Mouse (Mus musculus): ENCODE measurements around the gene Noto. TPM values are rescaled to one million over a fixed set of nuclear protein-coding genes. Genes with fewer than 3 reads are reported as not detected.

The Noto gene
- polyA plus RNA-seq, 1 experiment from 2014 or later: not detected

DNA sequence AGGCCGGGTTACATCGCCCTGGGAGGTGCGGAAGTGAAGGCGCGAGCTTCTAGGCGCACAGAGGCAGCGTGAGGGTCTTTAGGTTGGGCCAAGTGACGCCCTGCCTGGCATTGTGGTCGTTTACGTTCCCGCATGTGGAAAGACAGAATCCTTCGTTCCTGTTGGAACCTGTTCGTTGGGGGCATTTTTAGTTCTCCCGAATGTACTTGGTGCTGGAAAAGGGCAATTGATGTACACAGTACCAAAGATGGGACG is 28.7 kb downstream of the Noto start:
- Histone ChIP-seq H3K9ac (peak overlapping the region; percentile 94), H3K27me3 (replicated peaks) (no peaks in the 10 kb centered on the region), H3K36me3 (no peaks in the 10 kb centered on the region), H3K4me2 (replicated peaks) (peak overlapping the region; percentile 94), H3K27ac (peak overlapping the region; percentile 86), H3K4me1 (peaks cover 37% of the 10 kb centered on the region), H3K4me3 (peak overlapping the region; percentile 72), H3K9me3 (no peaks in the 10 kb centered on the region)
- WGBS: under 1% methylated on average over 15 of the region's 15 CpGs
- ATAC-seq (ENCODE audit: low FRiP score, low read depth): no peak

DNA sequence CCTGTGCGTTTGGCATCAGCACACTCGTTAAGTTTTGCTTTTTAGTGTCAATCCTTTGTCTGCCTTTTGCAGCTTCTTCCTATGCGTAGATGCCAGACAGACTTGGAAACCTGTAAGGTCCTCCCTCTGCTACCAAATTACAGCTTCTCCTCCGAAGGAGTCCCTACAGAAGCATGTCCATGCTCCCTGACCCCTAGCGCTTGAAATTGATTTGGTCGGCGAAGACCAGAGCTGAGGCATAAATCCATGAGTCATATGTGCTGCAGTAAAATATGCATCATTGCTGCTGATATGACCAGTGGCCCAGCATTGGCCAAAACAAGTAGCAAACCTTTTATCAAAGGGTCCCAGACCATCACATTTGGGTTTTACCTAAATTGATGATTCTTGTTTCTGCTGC is 29.1 kb downstream of the Noto start:
- no peaks in the 10 kb centered on the region for H3K27me3 ChIP-seq (replicated peaks)
- no peaks in the 10 kb centered on the region for H3K9me3 ChIP-seq
- no peak for ATAC-seq (ENCODE audit: low FRiP score, low read depth)
- H3K9ac ChIP-seq: peak overlapping the region; percentile 94
- WGBS: 14% methylated on average over 7 of the region's 7 CpGs
- no peaks in the 10 kb centered on the region for H3K36me3 ChIP-seq
- H3K4me1 ChIP-seq: peaks cover 37% of the 10 kb centered on the region
- H3K27ac ChIP-seq: no peak overlapping the region
- H3K4me2 ChIP-seq (replicated peaks): peak overlapping the region; percentile 94
- peak overlapping the region; percentile 72 for H3K4me3 ChIP-seq

DNA sequence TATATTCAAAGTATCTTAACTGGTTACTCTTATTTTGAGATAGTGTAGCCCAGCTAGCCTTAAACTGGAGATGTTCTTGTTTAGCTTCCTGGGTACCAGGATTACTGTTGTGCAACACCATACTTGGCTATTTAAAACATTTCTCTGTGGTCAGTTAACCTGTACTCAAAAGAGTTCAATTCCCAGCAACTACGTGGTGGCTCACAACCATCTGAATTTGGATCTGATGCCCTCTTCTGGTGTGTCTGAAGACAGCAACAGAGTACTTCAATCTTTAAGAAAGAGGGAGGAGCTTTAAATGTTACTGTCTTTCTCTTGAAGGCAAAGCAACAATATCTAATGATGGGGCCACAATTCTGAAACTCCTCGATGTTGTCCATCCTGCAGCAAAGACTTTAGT is 35.9 kb downstream of the Noto start:
- H3K9me3 ChIP-seq: no peaks in the 10 kb centered on the region
- peaks cover 57% of the 10 kb centered on the region for H3K36me3 ChIP-seq
- ATAC-seq (ENCODE audit: low FRiP score, low read depth): no peak
- no peak overlapping the region for H3K27ac ChIP-seq
- no peak overlapping the region for H3K9ac ChIP-seq
- H3K27me3 ChIP-seq (replicated peaks): no peaks in the 10 kb centered on the region
- H3K4me3 ChIP-seq: no peak overlapping the region
- H3K4me1 ChIP-seq: peaks cover 9% of the 10 kb centered on the region
- 87% methylated on average over 2 of the region's 2 CpGs for WGBS
- no peak overlapping the region for H3K4me2 ChIP-seq (replicated peaks)

DNA sequence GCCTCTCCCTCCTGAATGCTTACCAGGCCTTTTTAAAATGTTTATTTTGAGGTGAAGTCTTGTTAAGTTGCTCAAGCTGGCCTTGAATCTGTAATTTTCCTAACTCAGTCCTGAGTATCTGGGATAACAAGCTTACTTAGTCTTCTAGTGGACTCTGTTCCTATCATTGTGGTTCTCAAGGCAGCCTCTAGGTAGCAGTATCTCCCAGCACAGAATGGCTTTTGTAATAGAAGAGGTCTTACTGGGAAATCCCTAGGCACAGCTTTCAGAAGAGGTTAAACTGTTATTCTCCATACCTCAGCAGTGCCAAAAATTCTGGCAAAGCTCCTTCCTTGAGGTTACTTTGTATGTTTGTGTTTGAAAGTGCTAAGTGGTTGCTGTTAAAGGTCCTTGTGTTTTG is 41.7 kb downstream of the Noto start:
- H3K27me3 ChIP-seq (replicated peaks): no peaks in the 10 kb centered on the region
- H3K4me3 ChIP-seq: no peak overlapping the region
- no peak for ATAC-seq (ENCODE audit: low FRiP score, low read depth)
- no peak overlapping the region for H3K27ac ChIP-seq
- no peaks in the 10 kb centered on the region for H3K4me1 ChIP-seq
- H3K36me3 ChIP-seq: peaks cover 94% of the 10 kb centered on the region
- no peak overlapping the region for H3K9ac ChIP-seq
- no peak overlapping the region for H3K4me2 ChIP-seq (replicated peaks)
- H3K9me3 ChIP-seq: no peaks in the 10 kb centered on the region

DNA sequence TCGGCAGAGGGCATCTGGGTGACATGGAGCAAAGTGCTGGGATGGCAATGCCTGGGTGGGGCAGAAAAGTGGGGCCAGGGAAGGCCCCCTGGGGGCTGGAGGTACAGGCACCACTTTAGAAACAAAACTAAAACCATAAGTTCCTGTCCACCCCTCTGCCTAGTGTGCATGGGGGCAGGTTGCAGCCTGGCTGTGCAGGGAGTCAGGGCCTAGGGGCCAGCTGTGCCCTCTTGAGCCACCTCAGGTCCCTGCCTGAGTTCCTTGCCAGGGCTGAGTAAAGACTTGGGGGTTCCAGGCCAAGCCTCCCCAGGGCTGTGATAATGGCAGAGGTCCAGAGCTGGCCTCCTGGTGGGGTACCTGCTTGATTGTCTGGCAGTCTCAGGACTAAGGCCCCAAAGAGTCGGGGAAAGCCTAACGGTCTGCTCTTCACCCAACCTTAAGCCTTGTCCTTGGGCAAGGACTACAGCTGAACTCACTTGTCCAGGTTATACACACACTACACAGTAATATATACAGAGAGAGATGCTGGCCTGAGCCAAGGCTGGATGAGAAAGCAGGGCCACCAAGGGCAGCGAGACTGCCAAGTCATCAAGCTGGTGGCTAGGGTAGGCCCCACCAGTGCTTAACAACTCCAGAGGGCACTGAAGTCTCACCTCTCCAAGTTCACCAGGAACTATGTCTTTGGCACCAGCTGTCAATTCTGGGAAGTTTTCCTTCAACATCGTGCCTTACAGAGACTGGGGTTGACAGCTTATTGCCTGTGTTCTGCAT is 46.2 kb downstream of the Noto start:
- WGBS: 72% methylated on average over 5 of the region's 5 CpGs
- Histone ChIP-seq H3K36me3 (peaks cover 50% of the 10 kb centered on the region), H3K27ac (no peak overlapping the region), H3K9ac (no peak overlapping the region), H3K4me3 (no peak overlapping the region), H3K4me2 (replicated peaks) (no peak overlapping the region), H3K27me3 (replicated peaks) (no peaks in the 10 kb centered on the region), H3K9me3 (no peaks in the 10 kb centered on the region), H3K4me1 (no peaks in the 10 kb centered on the region)
- no peak for ATAC-seq (ENCODE audit: low FRiP score, low read depth)

DNA sequence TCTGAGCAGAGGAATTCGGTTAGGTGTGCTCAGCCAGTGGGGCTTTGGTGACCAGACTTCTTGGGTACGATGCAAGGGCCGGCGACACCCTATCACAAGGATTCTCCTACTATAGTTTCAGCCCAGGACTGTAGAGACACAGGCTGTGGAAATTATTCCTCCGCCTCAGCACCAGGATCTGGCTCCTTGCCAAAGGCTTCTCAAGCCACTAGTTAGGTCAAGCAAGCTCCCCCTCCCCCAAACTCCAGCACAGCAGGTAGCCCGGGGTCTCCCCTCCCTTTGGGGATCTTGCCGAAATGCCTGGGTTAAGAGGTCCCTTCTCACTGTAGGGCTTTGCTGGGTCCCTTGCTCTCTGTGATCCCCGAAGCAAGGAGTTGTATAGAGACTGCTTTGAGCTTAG is 48.3 kb downstream of the Noto start:
- H3K4me2 ChIP-seq (replicated peaks): no peak overlapping the region
- H3K4me1 ChIP-seq: no peaks in the 10 kb centered on the region
- H3K4me3 ChIP-seq: no peak overlapping the region
- no peak overlapping the region for H3K27ac ChIP-seq
- peaks cover 29% of the 10 kb centered on the region for H3K36me3 ChIP-seq
- 68% methylated on average over 8 of the region's 8 CpGs for WGBS
- H3K27me3 ChIP-seq (replicated peaks): no peaks in the 10 kb centered on the region
- ATAC-seq (ENCODE audit: low FRiP score, low read depth): no peak
- H3K9me3 ChIP-seq: no peaks in the 10 kb centered on the region
- no peak overlapping the region for H3K9ac ChIP-seq

DNA sequence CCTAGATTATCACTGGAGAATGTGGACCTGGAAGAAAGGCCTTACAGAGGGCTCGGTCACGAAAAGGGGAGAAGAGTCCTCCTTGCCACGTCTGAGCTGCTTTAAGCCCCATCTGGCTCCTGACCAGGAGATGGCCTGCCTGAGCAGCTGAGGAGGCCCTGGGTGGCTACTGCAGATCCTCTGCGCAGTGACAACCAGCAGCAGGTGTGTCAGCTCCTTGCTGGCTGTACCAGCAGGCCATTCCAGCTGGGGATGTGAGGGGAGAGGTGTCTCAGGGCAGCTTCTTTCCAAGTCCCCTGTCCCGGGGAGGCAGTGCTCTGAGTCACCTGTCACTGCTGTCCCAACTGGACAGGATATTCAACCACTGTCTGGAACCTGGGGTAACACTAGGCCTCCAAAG is 48.9 kb downstream of the Noto start:
- H3K9ac ChIP-seq: 0 out of 2 replicates have a peak overlapping the region, but pooled peaks have one; percentile 2
- no peaks in the 10 kb centered on the region for H3K9me3 ChIP-seq
- H3K27me3 ChIP-seq (replicated peaks): no peaks in the 10 kb centered on the region
- no peak overlapping the region for H3K4me2 ChIP-seq (replicated peaks)
- no peak overlapping the region for H3K27ac ChIP-seq
- no peak for ATAC-seq (ENCODE audit: low FRiP score, low read depth)
- no peaks in the 10 kb centered on the region for H3K4me1 ChIP-seq
- WGBS: 51% methylated on average over 5 of the region's 5 CpGs
- no peak overlapping the region for H3K4me3 ChIP-seq
- peaks cover 23% of the 10 kb centered on the region for H3K36me3 ChIP-seq

DNA sequence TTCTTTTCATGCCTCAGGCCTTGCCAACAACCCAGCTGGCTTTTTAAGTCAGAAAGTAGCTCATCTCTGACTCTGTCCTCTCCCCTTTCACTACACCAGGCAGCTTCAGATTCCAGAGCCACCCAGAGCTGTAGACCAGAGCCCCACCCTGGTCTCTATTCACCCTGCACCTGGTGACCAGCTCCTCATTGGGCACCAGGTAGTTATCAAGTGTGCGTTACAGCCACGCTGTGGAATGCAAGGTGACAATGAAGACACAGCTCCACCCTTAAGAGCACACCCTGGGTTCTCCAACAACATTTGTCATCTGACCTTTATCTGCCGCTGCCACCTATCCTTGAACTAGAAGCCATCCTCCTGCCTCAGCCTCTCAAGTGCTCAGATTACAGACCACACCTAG is 51.9 kb downstream of the Noto start:
- no peak overlapping the region for H3K4me3 ChIP-seq
- ATAC-seq (ENCODE audit: low FRiP score, low read depth): no peak
- no peaks in the 10 kb centered on the region for H3K36me3 ChIP-seq
- no peak overlapping the region for H3K9ac ChIP-seq
- H3K4me1 ChIP-seq: no peaks in the 10 kb centered on the region
- H3K27ac ChIP-seq: no peak overlapping the region
- peaks cover 11% of the 10 kb centered on the region for H3K27me3 ChIP-seq (replicated peaks)
- H3K4me2 ChIP-seq (replicated peaks): no peak overlapping the region
- no peaks in the 10 kb centered on the region for H3K9me3 ChIP-seq
- WGBS: 88% methylated on average over 3 of the region's 3 CpGs

DNA sequence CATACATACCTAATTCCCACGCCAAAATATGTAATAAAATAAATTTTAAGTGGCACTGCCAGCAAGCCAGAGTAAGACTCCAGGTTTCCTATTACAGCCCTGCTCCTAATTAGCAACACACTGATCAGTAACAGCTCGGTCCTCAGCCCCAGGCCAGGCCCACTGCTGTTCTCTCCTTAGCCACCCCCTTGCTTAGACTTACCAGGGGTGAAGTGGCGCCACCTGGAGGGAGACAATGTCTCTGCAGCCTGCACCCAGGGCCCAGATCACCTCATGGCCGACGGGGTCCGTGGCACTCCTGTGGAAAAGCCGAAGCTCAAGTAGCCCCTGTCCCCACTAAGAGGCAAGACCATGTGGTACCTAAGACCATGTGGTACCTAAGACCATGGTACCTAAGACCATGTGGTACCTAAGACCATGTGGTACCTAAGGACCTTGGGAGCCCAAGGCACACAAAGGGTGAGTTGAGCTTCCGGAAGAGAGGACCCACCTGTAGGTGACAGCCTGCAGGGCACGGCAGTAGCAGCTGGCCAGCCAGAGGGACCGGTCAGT is 53.8 kb downstream of the Noto start:
- no peaks in the 10 kb centered on the region for H3K9me3 ChIP-seq
- 36% methylated on average over 10 of the region's 10 CpGs for WGBS
- H3K4me2 ChIP-seq (replicated peaks): no peak overlapping the region
- H3K4me1 ChIP-seq: no peaks in the 10 kb centered on the region
- ATAC-seq (ENCODE audit: low FRiP score, low read depth): no peak
- H3K27me3 ChIP-seq (replicated peaks): peaks cover 22% of the 10 kb centered on the region
- H3K9ac ChIP-seq: no peak overlapping the region
- H3K4me3 ChIP-seq: no peak overlapping the region
- no peak overlapping the region for H3K27ac ChIP-seq
- H3K36me3 ChIP-seq: no peaks in the 10 kb centered on the region

DNA sequence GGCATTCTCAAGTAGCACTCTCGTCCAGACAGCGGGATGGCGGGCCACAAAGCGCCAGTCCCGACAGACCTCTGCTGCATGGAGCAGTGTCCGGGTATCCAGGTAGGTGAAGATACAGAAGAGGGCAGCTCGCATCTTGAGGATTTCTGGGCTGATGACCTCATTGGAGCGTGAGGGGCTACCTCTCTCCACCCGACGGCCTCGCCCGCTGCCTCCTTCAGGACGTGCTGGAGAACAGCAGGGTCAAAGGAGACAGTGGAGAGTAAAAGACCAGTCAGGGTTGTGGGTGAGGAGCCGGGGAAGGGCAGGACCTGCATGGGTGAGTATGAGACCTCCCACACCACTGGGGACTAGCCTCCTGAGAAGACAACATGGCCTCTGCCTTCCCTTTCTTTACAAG is 54.7 kb downstream of the Noto start:
- no peak for ATAC-seq (ENCODE audit: low FRiP score, low read depth)
- no peaks in the 10 kb centered on the region for H3K4me1 ChIP-seq
- no peaks in the 10 kb centered on the region for H3K36me3 ChIP-seq
- H3K27me3 ChIP-seq (replicated peaks): peaks cover 29% of the 10 kb centered on the region
- WGBS: 44% methylated on average over 14 of the region's 14 CpGs
- no peak overlapping the region for H3K27ac ChIP-seq
- no peak overlapping the region for H3K4me3 ChIP-seq
- no peak overlapping the region for H3K9ac ChIP-seq
- no peaks in the 10 kb centered on the region for H3K9me3 ChIP-seq
- H3K4me2 ChIP-seq (replicated peaks): no peak overlapping the region

Other genes with a start within 250 kb of the Noto start
- gene Emx1, start 236.4 kb upstream of the Noto start, polyA plus RNA-seq (2016; fragmentation: Nextera tagmentation; extraction: Ambion mirVana): 0.16 TPM in 1 of 2 replicates, not detected in the other
- 9.1 and 11.7 TPM in 2 replicates for gene Sfxn5, start 90.5 kb upstream of the Noto start, polyA plus RNA-seq (2016; fragmentation: Nextera tagmentation; extraction: Ambion mirVana)
- gene Rab11fip5, start 49.3 kb upstream of the Noto start, polyA plus RNA-seq (2016; fragmentation: Nextera tagmentation; extraction: Ambion mirVana): 9.0 and 9.4 TPM in 2 replicates
- gene Smyd5, start 8.1 kb downstream of the Noto start, polyA plus RNA-seq (2016; fragmentation: Nextera tagmentation; extraction: Ambion mirVana): 51.4 and 54.2 TPM in 2 replicates
- gene Cct7, start 27.6 kb downstream of the Noto start, polyA plus RNA-seq (2016; fragmentation: Nextera tagmentation; extraction: Ambion mirVana): 585 and 590 TPM in 2 replicates
- 29.0 and 31.9 TPM in 2 replicates for gene Pradc1, start 28.1 kb downstream of the Noto start, polyA plus RNA-seq (2016; fragmentation: Nextera tagmentation; extraction: Ambion mirVana)
- gene Fbxo41, start 79.1 kb downstream of the Noto start, polyA plus RNA-seq (2016; fragmentation: Nextera tagmentation; extraction: Ambion mirVana): 2.6 and 2.7 TPM in 2 replicates
- gene Egr4, start 89.7 kb downstream of the Noto start, polyA plus RNA-seq (2016; fragmentation: Nextera tagmentation; extraction: Ambion mirVana): not detected in 2 replicates
- gene Alms1, start 163.6 kb downstream of the Noto start, polyA plus RNA-seq (2016; fragmentation: Nextera tagmentation; extraction: Ambion mirVana): 5.9 and 6.7 TPM in 2 replicates